Mouse (Mus musculus) CD4-positive helper T cell, adult 2 months (primary cell): ENCODE results near the gene Dedd2.
"Not testable (repeated sequence)": the region's sequence is repeated elsewhere in the genome, so short reads cannot be mapped to it uniquely, and the experiment has no call there.

ENCODE experiments used
- DNase-seq: peaks from one replicate; pipeline ENCODE4 v3.0.0-alpha.2; 2012; ENCODE audit warnings: low read depth, missing footprints, low spot score

The Dedd2 gene

GRCm38 (mm10) chr7:25220457-25221101 lies at the start of gene Dedd2:
Gene Dedd2, minus strand, starts transcription at chr7:25220615.
- peak; percentile 59 for DNase-seq

GRCm38 (mm10) chr7:25269545-25270271 lies 49.3 kb upstream of the Dedd2 start:
- DNase-seq, result peak; percentile 61

- peak; percentile 48 for DNase-seq
Observed at GRCm38 (mm10) chr7:25269029-25269428, 48.6 kb upstream of the Dedd2 start.

GRCm38 (mm10) chr7:25268588-25268987 lies 48.2 kb upstream of the Dedd2 start:
- no peak for DNase-seq

GRCm38 (mm10) chr7:25267751-25268463 lies 47.5 kb upstream of the Dedd2 start:
- peak; percentile 100 for DNase-seq

- peak; percentile 99 for DNase-seq
Observed at GRCm38 (mm10) chr7:25267301-25267750, 46.9 kb upstream of the Dedd2 start, which contains the start of gene Cic. Gene Cic, plus strand, starts transcription at chr7:25267704.

GRCm38 (mm10) chr7:25266180-25266962 lies 46.0 kb upstream of the Dedd2 start:
- no peak for DNase-seq

GRCm38 (mm10) chr7:25265743-25266142 lies 45.3 kb upstream of the Dedd2 start:
- DNase-seq, result not testable (repeated sequence)

- no peak for DNase-seq
Observed at GRCm38 (mm10) chr7:25263968-25264870, 43.8 kb upstream of the Dedd2 start.

GRCm38 (mm10) chr7:25261896-25262295 lies 41.5 kb upstream of the Dedd2 start:
- no peak for DNase-seq

- no peak for DNase-seq
Observed at GRCm38 (mm10) chr7:25251822-25252221, 31.4 kb upstream of the Dedd2 start.

GRCm38 (mm10) chr7:25251071-25251791 lies 30.8 kb upstream of the Dedd2 start:
- DNase-seq, result peak; percentile 45

GRCm38 (mm10) chr7:25250141-25250972 lies 29.9 kb upstream of the Dedd2 start, which contains the start of gene Erf:
Gene Erf, minus strand, starts transcription at chr7:25250761.
- DNase-seq, result peak; percentile 97

GRCm38 (mm10) chr7:25249314-25250140 lies 29.1 kb upstream of the Dedd2 start:
- DNase-seq, result peak; percentile 82

GRCm38 (mm10) chr7:25248846-25249313 lies 28.5 kb upstream of the Dedd2 start:
- no peak for DNase-seq

- no peak for DNase-seq
Observed at GRCm38 (mm10) chr7:25248018-25248647, 27.7 kb upstream of the Dedd2 start.

- DNase-seq, result no peak
Observed at GRCm38 (mm10) chr7:25247498-25247897, 27.1 kb upstream of the Dedd2 start.
